Mouse (Mus musculus) spleen, adult 2 months (tissue): Measurements from ENCODE around the gene Trim31.

ENCODE experiments used
- CTCF ChIP-seq: fragments of 200-500 bp; IDR thresholded peaks from 2 replicates; pipeline ENCODE4 v1.5.1; 2011; ENCODE audit warnings: mild to moderate bottlenecking, inconsistent platforms; ENCODE audit not compliant: insufficient read depth, insufficient read length, insufficient replicate concordance; ENCODE audit errors: extremely low read depth
- POLR2A ChIP-seq: fragments of 200-500 bp; IDR thresholded peaks from 2 replicates; pipeline ENCODE4 v1.6.1; 2011; ENCODE audit warnings: low read depth, low read length, inconsistent platforms

DNA sequence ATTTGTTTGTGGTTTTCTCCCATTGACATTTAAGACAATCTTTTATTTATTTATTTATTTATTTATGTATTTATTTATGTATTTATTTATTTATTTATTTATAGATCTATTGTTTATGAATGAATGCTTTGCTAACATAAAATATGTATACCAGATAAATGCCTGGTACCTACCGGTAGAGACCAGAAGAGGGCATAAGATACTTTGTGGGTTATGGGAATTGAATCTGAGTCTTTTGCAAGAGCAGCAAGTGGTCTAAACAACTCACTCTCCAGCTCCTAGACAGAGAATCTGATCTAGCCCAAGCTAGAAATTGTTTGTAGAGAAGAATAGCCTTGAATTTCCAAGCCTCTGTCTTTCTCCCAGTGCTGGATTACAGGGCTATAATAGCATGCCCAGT, 2.8 kb downstream of the Trim31 start:
- TF ChIP-seq CTCF (no peak), POLR2A (no peak)
